Mouse (Mus musculus) ES-Bruce4 (cell line): ENCODE measurements around the gene Sgms1. TPM values are rescaled to one million over a fixed set of nuclear protein-coding genes. Genes with fewer than 3 reads are reported as not detected.

Source experiments
- H3K27ac ChIP-seq: 2 replicates; pipeline ENCODE4 v1.5.1; 2012; ENCODE audit warnings: low read length, inconsistent platforms; ENCODE audit not compliant: insufficient read depth
- H3K27me3 ChIP-seq: 2 replicates; pipeline ENCODE4 v1.6.1; 2012; ENCODE audit warnings: mild to moderate bottlenecking, low read length, inconsistent platforms; ENCODE audit not compliant: control insufficient read depth, poor library complexity, insufficient read depth, severe bottlenecking
- H3K36me3 ChIP-seq: 2 replicates; pipeline ENCODE4 v1.6.1; 2012; ENCODE audit warnings: inconsistent platforms, mild to moderate bottlenecking, low read length, moderate library complexity; ENCODE audit not compliant: control insufficient read depth, poor library complexity, insufficient read depth, severe bottlenecking
- H3K4me1 ChIP-seq: one replicate; pipeline ENCODE4 v1.8.1; 2011; ENCODE audit warnings: low read length; ENCODE audit not compliant: control insufficient read depth, insufficient read depth
- H3K4me3 ChIP-seq: 2 replicates; pipeline ENCODE4 v1.5.1; 2011; ENCODE audit warnings: low read depth, mild to moderate bottlenecking, low read length
- H3K9ac ChIP-seq: 2 replicates; pipeline ENCODE4 v1.6.1; 2012; ENCODE audit warnings: low read depth, mild to moderate bottlenecking, inconsistent platforms; ENCODE audit not compliant: poor library complexity, severe bottlenecking
- H3K9me3 ChIP-seq: replicated peaks from 2 replicates; pipeline ENCODE4 v1.6.1; 2012; ENCODE audit warnings: mild to moderate bottlenecking, low read length, inconsistent platforms; ENCODE audit not compliant: control insufficient read depth, poor library complexity, insufficient read depth, severe bottlenecking
- CTCF ChIP-seq: IDR thresholded peaks from one replicate; pipeline ENCODE4 v1.8.1; 2011; ENCODE audit warnings: low read depth, low read length
- EP300 ChIP-seq: IDR thresholded peaks from 2 replicates; pipeline ENCODE4 v1.6.1; 2011; ENCODE audit warnings: low read depth, low read length; ENCODE audit not compliant: insufficient read depth
- POLR2A ChIP-seq: IDR thresholded peaks from one replicate; pipeline ENCODE4 v1.8.1; 2011; ENCODE audit warnings: low read length; ENCODE audit not compliant: insufficient read depth
- polyA plus RNA-seq: library from polyadenylated mRNA; stranded (reverse); fragments of >200 nt; gene quantifications from 2 replicates; pipeline ENCODE4 v1.2.4, GENCODE M21; 2011; ENCODE audit warnings: low read depth; ENCODE audit not compliant: missing spikeins, insufficient read depth, insufficient read length

Gene Sgms1
- polyA plus RNA-seq, 1 experiment: 69.7 TPM

DNA sequence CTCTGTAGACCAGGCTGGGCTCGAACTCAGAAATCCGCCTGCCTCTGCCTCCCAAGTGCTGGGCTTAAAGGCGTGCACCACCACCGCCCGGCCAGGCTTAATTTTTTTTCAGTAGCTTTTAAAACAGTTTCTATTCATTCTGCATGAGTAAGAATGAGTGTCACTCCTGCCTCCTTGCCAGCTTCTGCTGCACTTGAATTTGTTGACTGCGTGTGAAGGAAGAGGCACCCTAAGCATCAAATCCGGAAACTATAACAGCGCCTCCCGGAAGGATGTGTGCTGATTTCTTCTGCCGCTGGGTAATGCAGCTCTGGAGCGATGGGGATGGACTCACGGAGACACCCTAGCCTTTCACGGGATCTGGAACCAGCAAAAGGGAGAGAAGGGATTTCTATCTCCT is 5.3 kb upstream of the Sgms1 start:
- H3K27ac ChIP-seq: no peak overlapping the region
- no peaks in the 10 kb centered on the region for H3K9me3 ChIP-seq
- no peak overlapping the region for H3K9ac ChIP-seq
- H3K4me3 ChIP-seq: no peak overlapping the region
- no peaks in the 10 kb centered on the region for H3K36me3 ChIP-seq
- no peaks in the 10 kb centered on the region for H3K27me3 ChIP-seq
- TF ChIP-seq POLR2A: no peak
- no peak for TF ChIP-seq EP300
- no peak for TF ChIP-seq CTCF
- H3K4me1 ChIP-seq: no peaks in the 10 kb centered on the region

DNA sequence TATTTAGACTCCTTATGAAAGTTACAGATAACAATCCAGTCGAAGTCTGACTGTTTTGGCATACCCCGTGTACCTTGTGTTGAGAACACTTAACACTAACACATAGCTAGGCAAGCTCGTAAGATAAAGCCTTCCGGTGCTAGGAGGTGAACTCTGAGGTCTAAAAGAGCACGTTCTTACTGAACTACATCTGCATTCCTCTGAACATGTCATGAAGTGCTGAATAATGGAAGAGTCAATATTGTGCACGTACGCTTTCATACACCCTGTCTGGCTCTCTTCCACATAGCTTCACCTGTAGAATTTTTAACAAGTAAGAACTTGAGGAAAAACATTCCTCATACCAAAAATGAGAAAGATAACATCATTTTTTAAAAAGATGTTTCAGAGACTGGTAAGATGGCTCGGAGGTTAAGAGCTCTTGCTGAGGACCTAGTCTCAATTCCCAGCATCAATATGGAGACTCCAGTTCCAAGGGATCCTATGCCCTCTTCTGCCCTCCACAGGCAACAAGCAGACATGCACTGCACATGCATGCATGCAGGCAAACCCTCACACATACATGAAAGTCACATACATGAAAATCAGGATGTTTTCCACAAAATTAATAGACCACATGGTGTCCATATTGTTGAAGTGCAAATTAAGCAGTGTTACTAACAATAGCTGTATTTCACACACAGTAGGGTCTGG is 4.4 kb upstream of the Sgms1 start:
- no peak overlapping the region for H3K4me3 ChIP-seq
- TF ChIP-seq POLR2A (no peak), CTCF (peak; percentile 30)
- H3K4me1 ChIP-seq: no peaks in the 10 kb centered on the region
- no peaks in the 10 kb centered on the region for H3K27me3 ChIP-seq
- no peak overlapping the region for H3K27ac ChIP-seq
- H3K9ac ChIP-seq: no peak overlapping the region
- no peaks in the 10 kb centered on the region for H3K9me3 ChIP-seq
- no peaks in the 10 kb centered on the region for H3K36me3 ChIP-seq

GRCm38 (mm10) chr19:32393092-32393745 is 3.7 kb upstream of the Sgms1 start:
- Histone ChIP-seq H3K36me3 (no peaks in the 10 kb centered on the region), H3K4me3 (no peak overlapping the region), H3K9me3 (no peaks in the 10 kb centered on the region), H3K4me1 (no peaks in the 10 kb centered on the region), H3K27ac (no peak overlapping the region), H3K9ac (no peak overlapping the region), H3K27me3 (no peaks in the 10 kb centered on the region)
- no peak for TF ChIP-seq POLR2A
- TF ChIP-seq EP300: no peak
- TF ChIP-seq CTCF: no peak

GRCm38 (mm10) chr19:32391441-32391840 is 1.9 kb upstream of the Sgms1 start:
- peaks cover 2% of the 10 kb centered on the region for H3K4me1 ChIP-seq
- no peak overlapping the region for H3K9ac ChIP-seq
- no peaks in the 10 kb centered on the region for H3K9me3 ChIP-seq
- no peaks in the 10 kb centered on the region for H3K36me3 ChIP-seq
- H3K27ac ChIP-seq: no peak overlapping the region
- TF ChIP-seq EP300 (no peak), POLR2A (no peak), CTCF (no peak)
- H3K27me3 ChIP-seq: no peaks in the 10 kb centered on the region
- no peak overlapping the region for H3K4me3 ChIP-seq

DNA sequence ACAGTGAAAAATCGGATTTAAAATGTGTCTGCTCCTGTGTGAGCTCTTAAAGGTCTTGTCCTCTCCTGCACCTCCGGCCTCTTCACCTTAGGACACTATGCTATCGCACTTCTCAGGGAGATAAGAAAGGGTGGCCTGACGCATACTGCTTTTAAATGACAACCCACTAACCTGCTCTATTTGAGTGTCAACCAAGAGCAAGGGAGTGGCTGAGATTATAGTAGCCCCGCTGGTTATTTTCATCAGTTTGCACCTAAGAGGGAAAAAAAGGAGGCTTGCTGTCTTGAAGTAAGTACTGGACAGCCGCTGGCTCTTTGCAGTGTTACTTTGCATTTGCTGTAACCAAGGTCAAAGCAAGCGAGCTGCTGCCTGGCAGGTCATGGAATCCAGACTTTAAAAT is 602 bp upstream of the Sgms1 start:
- Histone ChIP-seq H3K27ac (no peak overlapping the region), H3K9me3 (no peaks in the 10 kb centered on the region), H3K27me3 (no peaks in the 10 kb centered on the region), H3K4me1 (peaks cover 2% of the 10 kb centered on the region), H3K36me3 (no peaks in the 10 kb centered on the region), H3K4me3 (peak overlapping the region; percentile 86), H3K9ac (peak overlapping the region; percentile 96)
- TF ChIP-seq EP300 (no peak), CTCF (no peak), POLR2A (no peak)

DNA sequence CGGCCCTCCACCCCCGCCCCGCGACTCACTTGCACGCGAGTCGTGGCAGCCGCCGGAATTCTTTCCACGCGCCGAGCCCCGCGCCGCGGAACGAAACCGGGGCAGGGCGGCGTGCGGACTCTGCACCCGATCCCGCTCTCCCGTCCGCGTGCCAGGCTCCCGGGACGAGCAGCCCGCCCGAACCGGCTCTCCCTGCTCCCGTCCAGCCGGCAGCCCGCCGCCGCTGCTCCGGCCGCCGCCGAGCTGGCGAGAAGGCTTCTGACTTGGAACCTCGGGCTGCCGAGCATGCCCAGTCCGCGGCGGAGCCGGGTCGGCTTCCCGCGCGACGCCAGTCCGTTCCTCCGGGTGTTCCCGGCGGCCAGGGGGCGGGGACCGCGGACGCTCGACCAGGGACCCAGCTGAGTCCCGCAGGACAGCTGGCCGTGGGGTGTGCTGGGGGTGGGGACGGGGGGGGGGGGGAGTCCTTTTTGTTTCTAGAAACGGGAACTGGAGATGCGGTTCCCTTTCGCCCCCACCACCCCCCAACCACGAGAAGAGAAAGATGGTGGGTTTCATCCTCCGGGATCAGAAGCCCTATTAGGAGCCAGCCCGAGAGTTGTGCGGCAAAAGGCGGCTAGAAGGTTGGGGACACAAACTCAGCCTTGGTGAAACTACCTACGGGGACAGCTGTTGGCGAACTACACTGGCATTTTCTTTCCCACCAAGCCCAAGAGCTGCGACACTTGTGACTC is 1.2 kb downstream of the Sgms1 start:
- Histone ChIP-seq H3K27ac (peak overlapping the region; percentile 68; the same call in 1 of the 2 replicates), H3K36me3 (no peaks in the 10 kb centered on the region), H3K9ac (peak overlapping the region; percentile 96), H3K4me1 (peaks cover 2% of the 10 kb centered on the region), H3K9me3 (no peaks in the 10 kb centered on the region), H3K4me3 (peak overlapping the region; percentile 94), H3K27me3 (no peaks in the 10 kb centered on the region)
- TF ChIP-seq POLR2A (no peak), CTCF (no peak), EP300 (no peak)
